Mouse (Mus musculus) lung, adult 2 months (tissue): ENCODE measurements around the gene Fam71f2. TPM values are rescaled to one million over a fixed set of nuclear protein-coding genes. Genes with fewer than 3 reads are reported as not detected.

Source experiments
- DNase-seq: peaks from one replicate; pipeline ENCODE4 v3.0.0; 2022
- H3K4me1 ChIP-seq: fragments of 200-500 bp; 2 replicates; pipeline ENCODE4 v1.6.1; 2011; ENCODE audit warnings: low read length; ENCODE audit not compliant: control insufficient read depth, insufficient read depth
- H3K4me3 ChIP-seq: fragments of 200-500 bp; replicated peaks from 2 replicates; pipeline ENCODE3; 2011; ENCODE audit warnings: low read depth, mild to moderate bottlenecking, control low read depth, low read length; ENCODE audit errors: extremely low read depth
- CTCF ChIP-seq: fragments of 200-500 bp; IDR thresholded peaks from 2 replicates; pipeline ENCODE4 v1.5.1; 2011; ENCODE audit warnings: mild to moderate bottlenecking, low read length, control low read depth; ENCODE audit not compliant: insufficient read depth
- POLR2A ChIP-seq: fragments of 200-500 bp; IDR thresholded peaks from 2 replicates; pipeline ENCODE4 v1.6.1; 2011; ENCODE audit warnings: low read depth, mild to moderate bottlenecking, control low read depth, low read length, borderline replicate concordance; ENCODE audit errors: extremely low read depth
- WGBS: fragments of 180-500 bp; shearing (Covaris S2); methylation state at CpG from one replicate; pipeline ENCODE4 v1.1.7; 2018; 5-methylcytosine and 5-hydroxymethylcytosine counted together
- polyA plus RNA-seq: library from polyadenylated mRNA; depleted of rRNA; stranded (reverse); fragments of >200 nt; gene quantifications from 2 replicates; pipeline ENCODE4 v1.2.3, GENCODE M21; 2012; rRNA removed

The Fam71f2 gene
- polyA plus RNA-seq, 1 experiment = 5.6 TPM

GRCm38 (mm10) chr6:29326961-29327360 is 47.6 kb downstream of the Fam71f2 start:
- WGBS = 74% methylated on average over 9 of the region's 9 CpGs
- no peak overlapping the region for H3K4me3 ChIP-seq
- no peak for DNase-seq
- no peaks in the 10 kb centered on the region for H3K4me1 ChIP-seq
- TF ChIP-seq CTCF = no peak
- TF ChIP-seq POLR2A = no peak

GRCm38 (mm10) chr6:29329514-29329913 is 50.1 kb downstream of the Fam71f2 start:
- no peak for DNase-seq
- TF ChIP-seq POLR2A (no peak), CTCF (no peak)
- no peak overlapping the region for H3K4me3 ChIP-seq
- H3K4me1 ChIP-seq = no peaks in the 10 kb centered on the region
- WGBS = 56% methylated on average over 4 of the region's 4 CpGs

Other genes with a start within 250 kb of the Fam71f2 start
- 1.6 and 2.5 TPM in 2 replicates for gene Lep, start 219.4 kb upstream of the Fam71f2 start, polyA plus RNA-seq
- gene Rbm28, start 114.6 kb upstream of the Fam71f2 start, polyA plus RNA-seq = 6.5 and 10.8 TPM in 2 replicates
- gene Prrt4, start 100.0 kb upstream of the Fam71f2 start, polyA plus RNA-seq = 10.8 and 12.2 TPM in 2 replicates
- 214 and 217 TPM in 2 replicates for gene Impdh1, start 63.2 kb upstream of the Fam71f2 start, polyA plus RNA-seq
- 154 and 155 TPM in 2 replicates for gene Hilpda, start 7.1 kb upstream of the Fam71f2 start, polyA plus RNA-seq
- gene Fam71f1, start 39.5 kb downstream of the Fam71f2 start, polyA plus RNA-seq = 0.08 TPM in 1 of 2 replicates, not detected in the other
- 44.0 and 76.1 TPM in 2 replicates for gene Calu, start 68.5 kb downstream of the Fam71f2 start, polyA plus RNA-seq
- gene Opn1sw, start 108.9 kb downstream of the Fam71f2 start, polyA plus RNA-seq = 0.11 and 0.21 TPM in 2 replicates
- 2.5 and 3.2 TPM in 2 replicates for gene Ccdc136, start 116.7 kb downstream of the Fam71f2 start, polyA plus RNA-seq
- gene Flnc, start 153.7 kb downstream of the Fam71f2 start, polyA plus RNA-seq = 4.9 and 11.2 TPM in 2 replicates
- gene Atp6v1f, start 188.1 kb downstream of the Fam71f2 start, polyA plus RNA-seq = 256 and 275 TPM in 2 replicates
- 0.20 TPM in 1 of 2 replicates, not detected in the other for gene Atp6v1fnb, start 191.8 kb downstream of the Fam71f2 start, polyA plus RNA-seq
- gene Kcp, start 228.4 kb downstream of the Fam71f2 start, polyA plus RNA-seq = 8.8 and 12.3 TPM in 2 replicates
- gene Irf5, start 247.0 kb downstream of the Fam71f2 start, polyA plus RNA-seq = 35.2 and 36.6 TPM in 2 replicates